Mouse (Mus musculus) CD4-positive, CD25-positive, alpha-beta regulatory T cell, adult 4 months (primary cell): Measurements from ENCODE around the gene Wdr1. TPM values are rescaled to one million over a fixed set of nuclear protein-coding genes. Genes with fewer than 3 reads are reported as not detected.
"Not testable (repeated sequence)": the region's sequence is repeated elsewhere in the genome, so short reads cannot be mapped to it uniquely, and the experiment has no call there.

Source experiments
- ATAC-seq: one replicate; pipeline ENCODE4 v1.8.0; 2017
- polyA plus RNA-seq, 2 experiments: library from polyadenylated mRNA; unstranded; fragments of 100-300 nt; shearing (Covaris generic); gene quantifications; one replicate each; pipeline ENCODE4 v1.2.1; 2017

Wdr1 gene
- 100 to 1,000 TPM; 366 to 443 TPM for polyA plus RNA-seq

- ATAC-seq: no peak
Observed at GRCm38 (mm10) chr5:38563121-38563520, at the start of gene Wdr1. Wdr1 (minus strand) TSS chr5:38563221.

- ATAC-seq: no peak
Observed at GRCm38 (mm10) chr5:38611118-38611517, 48.1 kb upstream of the Wdr1 start.

DNA sequence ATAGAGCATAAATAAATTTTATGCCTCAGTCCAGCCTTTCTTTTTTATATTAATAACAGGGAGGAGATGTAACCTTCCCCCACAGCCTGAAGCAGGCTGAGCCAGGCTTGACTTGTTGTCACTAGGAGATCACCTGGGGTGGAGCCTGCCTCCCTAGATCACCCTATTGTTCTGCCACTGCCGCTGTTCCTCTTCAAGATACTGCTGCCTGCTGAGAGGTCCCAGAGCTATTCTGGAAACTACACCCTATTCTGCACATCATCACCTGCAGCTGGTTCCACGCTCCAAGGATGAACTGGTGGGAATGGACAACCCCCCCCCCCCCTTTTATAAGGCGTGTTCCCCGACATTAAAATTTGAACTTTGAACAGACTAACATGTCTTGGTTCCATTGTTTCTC, 45.2 kb upstream of the Wdr1 start:
- not testable (repeated sequence) for ATAC-seq

DNA sequence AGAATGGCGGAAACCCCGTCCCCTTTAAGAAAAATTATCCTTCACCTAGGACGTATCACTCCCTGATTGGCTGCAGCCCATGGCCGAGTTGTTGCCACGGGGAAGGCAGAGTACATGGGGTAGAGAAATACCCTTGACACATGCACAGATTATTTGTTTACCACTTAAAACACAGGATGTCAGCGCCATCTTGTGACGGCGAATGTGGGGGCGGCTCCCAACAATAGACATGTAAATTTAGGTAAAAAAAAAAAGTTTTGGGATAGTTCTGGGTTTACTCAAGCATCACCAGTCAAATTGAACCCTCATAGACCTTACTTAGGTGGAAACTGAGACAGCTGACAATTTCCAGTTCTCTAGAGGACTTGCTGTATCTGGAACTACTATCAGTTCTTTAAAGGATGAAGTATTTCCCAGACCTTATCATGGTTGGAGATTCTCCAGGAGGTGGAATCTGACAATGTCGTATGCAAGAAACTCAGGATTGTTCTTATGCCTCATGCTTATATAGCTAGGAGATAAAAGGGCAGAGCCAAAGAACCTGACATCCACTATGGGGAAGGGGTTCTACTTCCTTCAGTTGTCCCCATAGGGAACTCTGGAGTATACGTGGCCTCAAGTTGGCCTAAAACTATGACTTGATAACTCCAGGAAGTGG, 35.8 kb upstream of the Wdr1 start:
- ATAC-seq: peak; percentile 66

- no peak for ATAC-seq
Observed at GRCm38 (mm10) chr5:38588924-38589323, 25.9 kb upstream of the Wdr1 start.

GRCm38 (mm10) chr5:38585450-38585849, 22.4 kb upstream of the Wdr1 start:
- no peak for ATAC-seq

GRCm38 (mm10) chr5:38583026-38583425, 20.0 kb upstream of the Wdr1 start:
- no peak for ATAC-seq

GRCm38 (mm10) chr5:38580703-38581102, 17.7 kb upstream of the Wdr1 start:
- peak; percentile 83 for ATAC-seq

- ATAC-seq: no peak
Observed at GRCm38 (mm10) chr5:38570876-38571275, 7.9 kb upstream of the Wdr1 start.

DNA sequence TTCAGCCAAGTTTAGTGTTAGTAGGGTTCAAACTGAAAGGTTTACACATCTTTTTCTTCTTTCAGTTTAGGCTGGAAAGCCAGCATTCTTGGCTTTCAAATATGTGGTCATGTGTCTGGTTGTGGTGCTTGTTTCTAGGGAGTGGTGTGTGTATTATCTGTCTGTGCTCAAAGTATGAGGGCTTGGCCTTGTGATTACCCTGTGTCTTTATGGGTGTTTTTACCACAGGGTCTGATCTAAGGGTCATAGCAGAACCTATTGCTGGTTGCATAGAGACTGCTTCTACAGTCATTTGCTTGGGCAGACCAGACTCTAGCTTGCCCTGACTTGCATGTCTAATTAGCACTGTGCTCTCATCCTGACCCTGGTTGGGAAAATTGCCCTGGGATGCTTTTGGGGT, 5.6 kb upstream of the Wdr1 start:
- ATAC-seq: no peak

DNA sequence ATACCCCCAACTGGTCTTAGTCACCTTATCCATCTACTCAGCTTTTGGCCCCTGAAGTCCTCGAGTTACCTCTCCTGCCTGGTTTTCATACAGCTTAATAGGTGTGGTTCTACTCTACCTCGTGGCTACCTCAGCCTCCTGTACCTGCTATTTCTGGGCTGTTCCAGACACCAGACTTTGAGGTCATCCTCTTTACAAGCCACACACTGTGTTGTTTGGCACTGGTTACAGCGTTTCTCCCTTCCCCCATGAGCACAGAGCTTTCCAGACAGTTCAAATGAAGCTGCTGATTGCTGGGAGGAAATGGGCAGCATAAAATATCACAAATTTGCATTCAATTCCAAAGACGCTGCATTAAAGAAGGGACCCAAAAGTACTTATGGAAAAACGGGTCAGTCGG, 1.8 kb upstream of the Wdr1 start:
- no peak for ATAC-seq

DNA sequence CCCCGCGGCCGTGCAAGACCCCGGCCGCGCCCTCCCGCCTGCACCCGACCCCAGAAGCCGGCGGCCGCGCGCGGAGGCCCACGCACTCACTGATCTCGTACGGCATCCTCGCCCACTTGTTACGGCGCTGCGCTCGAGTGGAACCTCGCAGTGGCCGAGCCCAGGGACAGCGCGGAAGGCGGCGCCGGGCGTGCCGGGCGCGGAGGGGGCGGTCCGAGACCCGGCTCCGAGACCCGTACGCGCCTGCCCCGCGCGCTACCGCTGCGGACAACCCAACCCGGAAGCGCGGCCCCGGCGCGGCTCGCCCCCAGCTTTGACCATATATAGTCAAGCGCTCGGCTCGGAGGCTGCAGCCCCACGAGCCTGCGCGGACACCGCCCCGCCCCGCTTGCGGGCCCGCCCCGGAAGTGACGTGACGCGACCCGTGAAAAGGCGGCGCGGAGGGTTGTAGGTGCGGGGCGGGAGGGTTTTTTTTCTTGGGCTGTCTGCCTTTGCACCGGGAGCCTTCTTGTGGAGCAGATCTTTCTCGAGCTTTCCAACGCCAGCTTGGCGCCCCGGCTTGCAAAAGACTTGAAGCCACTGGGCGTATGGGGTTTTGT, 1.5 kb downstream of the Wdr1 start:
- peak; percentile 86 for ATAC-seq

DNA sequence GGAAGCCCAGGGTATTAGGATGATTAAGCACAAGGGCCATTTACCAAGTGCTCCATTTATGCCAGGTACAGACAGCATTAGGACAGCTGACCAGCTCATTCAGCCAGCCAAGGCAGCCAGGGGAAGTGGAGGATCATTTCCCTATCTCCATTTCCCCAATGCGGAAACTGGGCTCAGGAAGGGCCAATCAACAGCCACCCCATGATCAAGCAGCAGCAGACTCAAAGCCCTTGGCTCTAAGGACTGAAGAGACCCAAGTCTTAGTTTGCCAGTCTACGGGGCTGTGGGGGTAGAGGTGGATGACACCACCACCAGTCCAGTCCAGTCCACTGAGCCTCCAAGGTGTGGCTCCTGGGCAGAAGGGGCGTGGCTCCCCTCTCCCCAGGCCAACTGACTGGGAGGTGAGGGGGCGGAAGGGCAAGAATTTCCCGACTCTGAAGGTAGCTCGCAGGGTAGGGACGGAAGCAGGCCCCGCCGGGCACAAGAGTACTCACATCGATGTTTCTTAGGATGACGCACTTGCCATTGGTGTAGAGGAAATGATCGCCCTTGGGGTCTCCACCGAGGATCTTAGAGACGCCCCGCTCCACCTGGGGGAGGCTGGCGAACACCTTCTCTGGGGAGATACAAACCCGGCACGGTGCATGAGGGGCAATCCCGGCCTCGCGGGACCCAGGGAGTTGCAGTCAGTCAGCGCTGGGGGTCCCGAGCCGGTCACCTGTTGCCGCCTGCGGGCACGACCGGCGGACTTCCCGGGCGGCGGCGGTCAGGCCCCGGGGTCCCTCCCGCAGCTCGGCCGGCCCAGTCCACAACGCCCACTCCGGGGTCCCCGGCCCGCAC, 2.2 kb downstream of the Wdr1 start:
- ATAC-seq: peak; percentile 60

DNA sequence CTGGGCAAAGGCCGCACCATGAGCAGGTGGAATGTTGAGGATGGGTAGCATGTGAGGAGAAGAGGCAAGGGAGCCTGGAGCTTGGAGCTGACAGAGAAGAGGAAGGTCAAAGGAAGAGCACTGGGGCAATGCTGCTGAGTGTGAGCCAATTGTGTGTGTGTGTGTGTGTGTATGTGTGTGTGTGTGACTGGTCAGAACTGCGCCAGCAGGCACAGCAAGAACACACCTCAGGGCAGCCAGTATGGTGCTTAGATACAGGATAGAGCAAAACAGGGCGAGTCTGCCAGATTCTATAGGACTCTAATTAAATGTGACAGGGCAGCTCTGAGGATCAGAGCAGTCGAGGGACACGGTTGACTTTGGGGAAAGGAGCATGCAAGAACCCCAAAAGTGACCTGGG, 4.2 kb downstream of the Wdr1 start:
- ATAC-seq: no peak

GRCm38 (mm10) chr5:38557811-38558210, 5.2 kb downstream of the Wdr1 start:
- no peak for ATAC-seq

GRCm38 (mm10) chr5:38556406-38556805, 6.6 kb downstream of the Wdr1 start:
- no peak for ATAC-seq

DNA sequence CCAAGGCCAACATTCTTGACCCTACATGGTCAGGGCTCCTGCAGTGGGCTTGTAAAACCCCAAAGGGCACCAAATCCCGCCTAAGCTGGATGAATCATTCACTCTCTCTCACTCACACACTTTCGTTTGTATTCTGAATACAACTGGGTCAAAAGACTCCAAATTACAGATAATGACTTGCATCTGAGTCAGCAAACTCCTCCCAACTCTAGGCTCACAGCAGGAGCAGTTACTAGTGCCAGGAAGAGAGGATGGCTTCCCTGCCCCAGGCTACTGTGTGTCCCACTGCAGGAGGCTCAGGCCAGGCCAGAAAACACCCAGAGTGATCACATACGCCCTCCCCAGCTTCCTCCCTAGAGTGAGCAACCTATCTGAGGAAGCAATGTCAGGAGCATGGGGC, 9.1 kb downstream of the Wdr1 start:
- ATAC-seq: no peak

DNA sequence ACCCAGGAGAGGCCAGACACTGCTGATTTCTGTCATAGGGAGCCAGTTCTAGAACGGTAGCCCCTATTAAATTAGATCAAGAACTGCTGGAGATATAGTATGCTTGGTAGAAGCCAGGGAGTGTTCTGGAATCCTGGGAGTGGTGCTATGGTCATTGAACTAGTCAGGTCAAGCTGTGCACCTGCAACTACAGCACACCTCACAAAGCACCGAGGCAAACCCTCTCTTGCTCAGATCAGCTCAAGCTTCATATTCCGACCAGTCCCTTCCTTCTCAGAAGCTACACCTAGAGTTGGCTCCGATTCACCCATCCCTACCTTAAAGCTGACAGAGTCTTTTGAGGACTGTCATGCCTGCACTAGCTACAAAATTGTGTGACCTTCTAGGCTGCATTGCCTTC, 9.5 kb downstream of the Wdr1 start:
- no peak for ATAC-seq

DNA sequence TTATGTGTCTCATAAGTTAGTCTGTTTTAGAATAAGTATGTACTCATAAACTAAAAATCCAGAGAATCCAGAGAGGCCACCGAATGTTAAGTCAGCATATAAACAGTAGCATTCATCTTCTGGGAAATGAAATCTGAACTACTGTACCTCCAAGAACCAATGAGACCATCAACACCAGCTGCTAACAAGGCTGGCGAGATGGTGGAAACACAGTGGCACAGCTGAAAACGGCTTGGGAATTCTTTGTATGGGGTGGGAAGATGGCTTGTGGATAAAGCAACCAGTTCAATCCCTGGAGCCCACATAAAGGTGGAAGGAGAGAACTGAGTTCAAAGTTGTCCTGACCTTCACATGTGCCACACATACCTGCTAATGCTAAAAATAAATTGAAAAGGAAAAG, 10.4 kb downstream of the Wdr1 start:
- no peak for ATAC-seq

GRCm38 (mm10) chr5:38550221-38550768, 12.7 kb downstream of the Wdr1 start:
- no peak for ATAC-seq

- ATAC-seq: no peak
Observed at GRCm38 (mm10) chr5:38549461-38549909, 13.5 kb downstream of the Wdr1 start.

- no peak for ATAC-seq
Observed at GRCm38 (mm10) chr5:38547375-38547774, 15.6 kb downstream of the Wdr1 start.
